In the genomic region with DNA sequence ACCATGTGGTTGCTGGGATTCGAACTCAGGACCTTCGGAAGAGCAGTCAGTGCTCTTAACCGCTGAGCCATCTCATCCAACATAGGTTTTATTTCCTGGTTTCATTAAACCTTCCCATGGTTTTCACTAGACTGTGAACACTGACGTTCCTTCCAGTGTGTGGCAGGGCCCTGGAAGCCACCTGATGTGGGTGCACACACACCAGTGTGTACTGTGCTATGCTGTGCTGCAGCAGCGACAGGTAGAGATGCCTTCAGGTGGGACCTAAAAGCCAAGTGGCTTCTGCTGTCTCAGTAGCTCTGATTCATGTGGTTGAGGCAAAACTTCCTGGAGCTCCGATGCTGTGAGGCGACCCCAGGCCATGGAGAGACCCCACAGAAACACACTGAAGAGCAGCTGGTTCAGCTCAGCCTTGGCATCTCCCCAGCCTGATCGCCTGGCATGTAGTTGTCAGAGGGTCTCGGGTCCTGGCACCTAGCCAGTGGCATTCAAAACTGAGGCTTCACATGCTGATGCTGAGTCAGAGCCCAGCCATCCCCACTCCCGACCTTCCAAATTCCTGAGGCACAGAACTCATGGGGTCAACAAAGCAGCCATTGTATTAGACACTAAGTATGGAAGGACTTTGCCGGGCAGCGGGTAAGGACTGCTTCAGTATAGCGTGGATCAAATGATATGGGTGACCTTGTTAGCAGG, we compare ENCODE assay signal across 8 mouse cellular contexts. TPM values are rescaled to one million over a fixed set of nuclear protein-coding genes. Genes with fewer than 3 reads are reported as not detected.
DNase-seq lines count a peak whose midpoint lies in the region; ATAC-seq lines count a peak whose summit lies in the region.
"Had no signal": no experiment of that assay in that cellular context is flagged by ENCODE, and none has a peak within 500 bp of the region (broad histone marks: within the 10 kb centered on the region; RNA-seq: fewer than 3 reads in every experiment).

No protein-coding gene starts in this region.

- peak; percentile 57; the same call in 1 of the 2 replicates for ATAC-seq in lung, embryonic 16.5 days (ENCODE audit: low read depth)
- ATAC-seq in embryonic facial prominence, embryonic 14.5 days (ENCODE audit: low read depth), result peak; percentile 31; the same call in 1 of the 2 replicates
- no peak for ATAC-seq in intestine, embryonic 15.5 days
- ATAC-seq in stomach, embryonic 15.5 days (ENCODE audit: insufficient read depth, low FRiP score, low read depth), result peak; percentile 17; the same call in 1 of the 2 replicates

- no peak overlapping the region for H3K27ac ChIP-seq in lung, embryonic 16.5 days (ENCODE audit: low read length)
- no peak overlapping the region for H3K27ac ChIP-seq in embryonic facial prominence, embryonic 14.5 days (replicated peaks; ENCODE audit: low read depth, low read length)
- no peak overlapping the region for H3K27ac ChIP-seq in intestine, embryonic 15.5 days
- 0 out of 2 replicates have a peak overlapping the region, but pooled peaks have one; percentile 32 for H3K27ac ChIP-seq in stomach, embryonic 15.5 days

- 47% methylated on average over 13 of the region's 13 CpGs for WGBS in lung, embryonic 16.5 days
- 46% methylated on average over 13 of the region's 13 CpGs for WGBS in embryonic facial prominence, embryonic 14.5 days
- WGBS in intestine, embryonic 15.5 days, result 57% methylated on average over 13 of the region's 13 CpGs
- 50% methylated on average over 13 of the region's 13 CpGs for WGBS in stomach, embryonic 15.5 days

- no peak for DNase-seq in lung, postnatal 10 days
- peak; percentile 85 for DNase-seq in embryonic facial prominence, embryonic 14.5 days (ENCODE audit: low spot score)
- no peak for DNase-seq in adrenal gland, postnatal 4 days (ENCODE audit: low spot score in 2 of 2)
- no peak for DNase-seq in layer of hippocampus, adult 11-12 months (ENCODE audit: low spot score)

- no peak overlapping the region for H3K4me3 ChIP-seq in lung, embryonic 16.5 days (ENCODE audit: low read length)
- no peak overlapping the region for H3K4me3 ChIP-seq in embryonic facial prominence, embryonic 14.5 days (ENCODE audit: low read depth, low read length)
- no peak overlapping the region for H3K4me3 ChIP-seq in intestine, embryonic 15.5 days (replicated peaks)
- H3K4me3 ChIP-seq in stomach, embryonic 15.5 days (replicated peaks), result no peak overlapping the region

- H3K9me3 ChIP-seq in lung, embryonic 16.5 days (ENCODE audit: control insufficient read depth, low read length), result no peaks in the 10 kb centered on the region
- no peaks in the 10 kb centered on the region for H3K9me3 ChIP-seq in embryonic facial prominence, embryonic 14.5 days (ENCODE audit: control insufficient read depth, low read length)
- H3K9me3 ChIP-seq in intestine, embryonic 15.5 days, result no peaks in the 10 kb centered on the region
- H3K9me3 ChIP-seq in stomach, embryonic 15.5 days, result no peaks in the 10 kb centered on the region

- no peaks in the 10 kb centered on the region for H3K36me3 ChIP-seq in lung, embryonic 16.5 days (ENCODE audit: control insufficient read depth, insufficient read depth, low read length)
- no peaks in the 10 kb centered on the region for H3K36me3 ChIP-seq in embryonic facial prominence, embryonic 14.5 days (ENCODE audit: control insufficient read depth, insufficient read depth, low read length)
- no peaks in the 10 kb centered on the region for H3K36me3 ChIP-seq in intestine, embryonic 15.5 days
- H3K36me3 ChIP-seq in stomach, embryonic 15.5 days, result no peaks in the 10 kb centered on the region

- H3K4me1 ChIP-seq in lung, embryonic 16.5 days (replicated peaks; ENCODE audit: control insufficient read depth, insufficient read depth, low read length), result peaks cover 34% of the 10 kb centered on the region
- peaks cover 20% of the 10 kb centered on the region for H3K4me1 ChIP-seq in embryonic facial prominence, embryonic 14.5 days (ENCODE audit: control insufficient read depth, insufficient read depth, low read length)
- H3K4me1 ChIP-seq in intestine, embryonic 15.5 days (replicated peaks), result peaks cover 22% of the 10 kb centered on the region
- peaks cover 23% of the 10 kb centered on the region for H3K4me1 ChIP-seq in stomach, embryonic 15.5 days

- H3K4me2 ChIP-seq in lung, embryonic 16.5 days (ENCODE audit: low read depth, low read length), result no peak overlapping the region
- H3K4me2 ChIP-seq in embryonic facial prominence, embryonic 14.5 days (ENCODE audit: low read depth, low read length), result no peak overlapping the region
- H3K4me2 ChIP-seq in intestine, embryonic 15.5 days (replicated peaks), result peak overlapping the region; percentile 14; the same call in 1 of the 2 replicates
- no peak overlapping the region for H3K4me2 ChIP-seq in stomach, embryonic 15.5 days

- no peak overlapping the region for H3K9ac ChIP-seq in lung, embryonic 16.5 days (ENCODE audit: low read length)
- 0 out of 2 replicates have a peak overlapping the region, but pooled peaks have one; percentile 21 for H3K9ac ChIP-seq in embryonic facial prominence, embryonic 14.5 days (ENCODE audit: low read depth, low read length)
- no peak overlapping the region for H3K9ac ChIP-seq in intestine, embryonic 15.5 days
- no peak overlapping the region for H3K9ac ChIP-seq in stomach, embryonic 15.5 days

- H3K27me3 ChIP-seq in lung, embryonic 16.5 days (ENCODE audit: control insufficient read depth, insufficient read depth, low read depth, low read length), result no peaks in the 10 kb centered on the region
- no peaks in the 10 kb centered on the region for H3K27me3 ChIP-seq in embryonic facial prominence, embryonic 14.5 days (replicated peaks; ENCODE audit: control insufficient read depth, insufficient read depth, low read length)
- H3K27me3 ChIP-seq in intestine, embryonic 15.5 days (replicated peaks), result no peaks in the 10 kb centered on the region
- no peaks in the 10 kb centered on the region; the same call in 1 of the 2 replicates for H3K27me3 ChIP-seq in stomach, embryonic 15.5 days (replicated peaks)

RNA-seq across cellular contexts. Expression of a gene that starts 52.9 kb away (rescaled TPM):
- polyA plus RNA-seq in lung, embryonic 16.5 days (2015; fragmentation: Nextera tagmentation; extraction: Ambion mirVana), result 27.4 and 32.2 TPM in 2 replicates
- polyA plus RNA-seq in embryonic facial prominence, embryonic 14.5 days (2014; fragmentation: Nextera tagmentation; extraction: Ambion mirVana), result 46.6 and 46.8 TPM in 2 replicates
- 53.1 and 54.8 TPM in 2 replicates for polyA plus RNA-seq in intestine, embryonic 15.5 days (2015; fragmentation: Nextera tagmentation; extraction: Ambion mirVana)
- polyA plus RNA-seq in stomach, embryonic 15.5 days (2015; fragmentation: Nextera tagmentation; extraction: Ambion mirVana), result 46.7 and 49.1 TPM in 2 replicates
- 10 to 100 TPM; 29.5 to 30.9 TPM for total RNA-seq in adrenal gland, postnatal 4 days (2021)
- total RNA-seq: neutrophil, adult 5-6 weeks had no signal
